Mouse (Mus musculus) small intestine, adult 2 months (tissue): Measurements from ENCODE around the gene Tmem177.

ENCODE experiments used
- CTCF ChIP-seq: fragments of 200-500 bp; IDR thresholded peaks from 2 replicates; pipeline ENCODE4 v1.5.1; 2012; ENCODE audit warnings: low read depth, mild to moderate bottlenecking, control low read depth, inconsistent platforms, low read length, moderate library complexity, mixed read lengths; ENCODE audit not compliant: insufficient replicate concordance, insufficient read length; ENCODE audit errors: extremely low read depth
- POLR2A ChIP-seq: fragments of 200-500 bp; IDR thresholded peaks from 2 replicates; pipeline ENCODE4 v1.6.1; 2012; ENCODE audit warnings: low read depth, mild to moderate bottlenecking, control low read depth, inconsistent platforms, low read length, moderate library complexity

DNA sequence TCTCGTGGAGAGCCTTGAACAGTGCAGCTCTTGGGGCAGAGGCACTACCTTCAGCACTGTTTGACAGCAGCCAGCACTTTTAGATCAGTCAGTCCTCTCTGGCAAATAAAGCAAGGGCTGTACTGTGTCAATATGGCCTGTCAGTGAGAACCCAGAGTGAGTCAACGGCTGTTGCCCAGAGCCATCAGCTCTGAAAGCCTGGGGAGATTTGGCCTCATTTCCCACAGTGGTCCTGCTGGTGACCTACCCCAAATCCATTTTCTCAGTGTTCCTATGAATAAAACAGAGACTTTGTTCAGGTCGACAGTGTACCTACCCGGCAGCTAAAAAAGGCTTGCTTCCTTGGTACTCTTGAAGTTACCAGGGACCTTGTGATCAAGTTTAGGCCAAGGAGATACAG lies 21.1 kb downstream of the Tmem177 start:
- no peak for TF ChIP-seq CTCF
- TF ChIP-seq POLR2A: no peak
